Mouse (Mus musculus) midbrain, embryonic 13.5 days (tissue): Measurements from ENCODE around the gene Gcc2. TPM values are rescaled to one million over a fixed set of nuclear protein-coding genes. Genes with fewer than 3 reads are reported as not detected.
"Not testable (repeated sequence)": the region's sequence is repeated elsewhere in the genome, so short reads cannot be mapped to it uniquely, and the experiment has no call there.

ENCODE experiments used
- ATAC-seq: fragments of 200-750 bp; cut with Nextera tagmentation; 2 replicates; pipeline ENCODE4 v1.8.0; 2017; ENCODE audit warnings: mild to moderate bottlenecking, moderate TSS enrichment, moderate library complexity
- H3K27ac ChIP-seq: fragments of 300-500 bp; sonication (generic); 2 replicates; pipeline ENCODE4 v1.5.1; 2015; ENCODE audit warnings: inconsistent platforms, mild to moderate bottlenecking, moderate library complexity
- H3K27me3 ChIP-seq: fragments of 300-500 bp; sonication (generic); 2 replicates; pipeline ENCODE4 v1.6.1; 2015; ENCODE audit warnings: mild to moderate bottlenecking, inconsistent platforms
- H3K36me3 ChIP-seq: fragments of 300-500 bp; sonication (generic); 2 replicates; pipeline ENCODE4 v1.6.1; 2015; ENCODE audit warnings: mild to moderate bottlenecking, inconsistent platforms
- H3K4me1 ChIP-seq: fragments of 300-500 bp; sonication (generic); replicated peaks from 2 replicates; pipeline ENCODE4 v1.6.1; 2015; ENCODE audit warnings: inconsistent platforms
- H3K4me2 ChIP-seq: fragments of 300-500 bp; sonication (generic); replicated peaks from 2 replicates; pipeline ENCODE4 v1.6.1; 2015; ENCODE audit warnings: moderate library complexity, mild to moderate bottlenecking, inconsistent platforms
- H3K4me3 ChIP-seq: fragments of 300-500 bp; sonication (generic); replicated peaks from 2 replicates; pipeline ENCODE4 v1.5.1; 2015; ENCODE audit warnings: mild to moderate bottlenecking, inconsistent platforms
- H3K9ac ChIP-seq: fragments of 300-500 bp; sonication (generic); replicated peaks from 2 replicates; pipeline ENCODE4 v1.6.1; 2015; ENCODE audit warnings: mild to moderate bottlenecking, inconsistent platforms
- H3K9me3 ChIP-seq: fragments of 300-500 bp; sonication (generic); 2 replicates; pipeline ENCODE4 v1.6.1; 2016; ENCODE audit warnings: mild to moderate bottlenecking, inconsistent platforms
- WGBS: fragments of 180-500 bp; shearing (Covaris S2); methylation state at CpG from one replicate; pipeline ENCODE4 v1.1.7; 2015; 5-methylcytosine and 5-hydroxymethylcytosine counted together
- polyA plus RNA-seq: library from polyadenylated mRNA; unstranded; fragments of >200 nt; fragmentation: Nextera tagmentation; extraction: Ambion mirVana; gene quantifications from 2 replicates; pipeline ENCODE4 v1.2.1, GENCODE M21; 2015

Gcc2 gene
- polyA plus RNA-seq, 1 experiment from 2014 or later, result 92.3 TPM

- H3K4me1 ChIP-seq, ATAC-seq, H3K36me3 ChIP-seq, H3K27ac ChIP-seq, H3K4me3 ChIP-seq, H3K9ac ChIP-seq, H3K4me2 ChIP-seq, H3K27me3 ChIP-seq: not testable (repeated sequence)
- peaks cover 25% of the 10 kb centered on the region for H3K9me3 ChIP-seq
Observed at GRCm38 (mm10) chr10:58233740-58234121, 21.6 kb upstream of the Gcc2 start.

GRCm38 (mm10) chr10:58234985-58235384, 20.3 kb upstream of the Gcc2 start:
- WGBS, result 79% methylated on average over 4 of the region's 4 CpGs
- not testable (repeated sequence) for H3K27ac ChIP-seq, ATAC-seq, H3K36me3 ChIP-seq, H3K27me3 ChIP-seq, H3K9ac ChIP-seq, H3K4me1 ChIP-seq, H3K4me2 ChIP-seq, H3K4me3 ChIP-seq
- H3K9me3 ChIP-seq, result peaks cover 28% of the 10 kb centered on the region

GRCm38 (mm10) chr10:58236613-58237012, 18.7 kb upstream of the Gcc2 start, which contains the start of gene Gm4981:
Gene Gm4981 (minus strand): TSS chr10:58236701.
- ATAC-seq, result no peak
- no peaks in the 10 kb centered on the region for H3K27me3 ChIP-seq
- WGBS, result 89% methylated on average over 10 of the region's 10 CpGs
- H3K9ac ChIP-seq, result no peak within 1 kb of the TSS
- H3K4me3 ChIP-seq, result no peak within 1 kb of the TSS
- no peak within 1 kb of the TSS for H3K4me2 ChIP-seq
- H3K36me3 ChIP-seq, result no peaks in the 10 kb centered on the region
- peaks cover 24% of the 10 kb centered on the region for H3K9me3 ChIP-seq
- H3K4me1 ChIP-seq, result no peaks in the 10 kb centered on the region
- no peak within 1 kb of the TSS for H3K27ac ChIP-seq

- not testable (repeated sequence) for H3K36me3 ChIP-seq, H3K27ac ChIP-seq, H3K4me3 ChIP-seq, H3K4me1 ChIP-seq, H3K9ac ChIP-seq, H3K27me3 ChIP-seq, H3K4me2 ChIP-seq
- H3K9me3 ChIP-seq, result peaks cover 13% of the 10 kb centered on the region; the same call in 1 of the 2 replicates
- 87% methylated on average over 8 of the region's 8 CpGs for WGBS
- ATAC-seq, result peak; percentile 87
Observed at GRCm38 (mm10) chr10:58238984-58239740, 16.1 kb upstream of the Gcc2 start.

- H3K27ac ChIP-seq, result no peak overlapping the region
- no peaks in the 10 kb centered on the region for H3K9me3 ChIP-seq
- H3K4me2 ChIP-seq, result no peak overlapping the region
- no peaks in the 10 kb centered on the region for H3K36me3 ChIP-seq
- no peak for ATAC-seq
- H3K27me3 ChIP-seq, result no peaks in the 10 kb centered on the region
- no peak overlapping the region for H3K9ac ChIP-seq
- peaks cover 3% of the 10 kb centered on the region for H3K4me1 ChIP-seq
- H3K4me3 ChIP-seq, result no peak overlapping the region
- 11% methylated on average over 1 of the region's 1 CpGs for WGBS
Observed at GRCm38 (mm10) chr10:58249535-58249934, 5.8 kb upstream of the Gcc2 start.

DNA sequence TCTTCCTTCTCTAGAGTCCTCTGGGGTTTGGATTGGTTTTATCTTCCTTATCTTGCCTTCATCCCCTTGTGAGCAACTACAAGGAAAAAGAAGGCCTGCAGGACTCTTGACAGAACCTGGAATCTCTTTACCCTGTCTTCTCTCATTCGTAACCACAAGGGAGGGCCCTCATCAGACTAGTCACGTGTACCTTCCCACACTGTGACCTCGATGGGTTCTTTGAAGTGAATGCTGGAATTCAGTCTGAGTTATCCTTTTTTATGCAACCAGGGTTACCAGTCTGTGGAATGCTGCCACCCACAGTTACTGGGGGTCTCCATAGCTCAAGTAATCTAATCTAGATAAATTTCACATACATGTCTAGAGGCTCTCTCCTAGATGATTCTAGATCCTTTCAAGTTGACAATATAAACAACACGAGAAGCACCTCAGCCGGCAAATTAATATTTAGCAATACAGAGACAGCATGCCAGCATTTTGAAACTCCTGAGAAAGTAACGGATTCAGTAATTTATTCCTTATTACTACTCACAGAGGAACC, 592 bp upstream of the Gcc2 start:
- H3K4me1 ChIP-seq, result peaks cover 19% of the 10 kb centered on the region
- WGBS, result 23% methylated on average over 6 of the region's 6 CpGs
- no peaks in the 10 kb centered on the region for H3K9me3 ChIP-seq
- peak overlapping the region; percentile 80 for H3K9ac ChIP-seq
- H3K4me3 ChIP-seq, result peak overlapping the region; percentile 70
- peaks cover 14% of the 10 kb centered on the region for H3K36me3 ChIP-seq
- peak; percentile 44 for ATAC-seq
- H3K27me3 ChIP-seq, result no peaks in the 10 kb centered on the region
- no peak overlapping the region for H3K27ac ChIP-seq
- peak overlapping the region; percentile 57 for H3K4me2 ChIP-seq

GRCm38 (mm10) chr10:58255954-58256353, 657 bp downstream of the Gcc2 start:
- ATAC-seq, result no peak
- peaks cover 24% of the 10 kb centered on the region for H3K36me3 ChIP-seq
- WGBS, result 9% methylated on average over 4 of the region's 4 CpGs
- no peaks in the 10 kb centered on the region for H3K27me3 ChIP-seq
- H3K27ac ChIP-seq, result no peak overlapping the region
- H3K4me2 ChIP-seq, result peak overlapping the region; percentile 57
- H3K9ac ChIP-seq, result peak overlapping the region; percentile 80
- no peaks in the 10 kb centered on the region for H3K9me3 ChIP-seq
- H3K4me3 ChIP-seq, result peak overlapping the region; percentile 70
- H3K4me1 ChIP-seq, result peaks cover 19% of the 10 kb centered on the region

DNA sequence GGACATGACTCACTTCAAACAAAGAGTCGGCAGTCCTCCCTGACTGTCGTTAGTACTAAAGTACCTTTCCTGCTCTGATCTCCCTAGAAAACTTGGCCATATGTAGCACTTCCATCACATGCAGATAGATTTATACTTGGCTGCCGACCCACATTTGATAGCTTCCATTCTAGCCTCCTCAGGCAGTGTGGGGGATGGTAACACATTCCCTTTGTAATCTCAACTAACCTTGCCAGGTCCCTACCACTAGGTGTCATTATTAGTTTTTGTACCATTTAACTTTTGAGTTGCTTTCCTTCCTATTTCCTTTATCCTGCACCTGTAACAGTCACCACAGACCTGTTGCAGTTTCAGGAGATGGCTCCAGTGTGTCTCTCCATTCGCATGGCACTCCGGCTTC, 3.2 kb downstream of the Gcc2 start:
- Histone ChIP-seq H3K9me3 (no peaks in the 10 kb centered on the region), H3K9ac (no peak overlapping the region), H3K27me3 (no peaks in the 10 kb centered on the region), H3K36me3 (peaks cover 41% of the 10 kb centered on the region), H3K27ac (no peak overlapping the region), H3K4me2 (no peak overlapping the region), H3K4me3 (no peak overlapping the region), H3K4me1 (peaks cover 19% of the 10 kb centered on the region)
- 89% methylated on average over 5 of the region's 5 CpGs for WGBS
- ATAC-seq, result no peak

DNA sequence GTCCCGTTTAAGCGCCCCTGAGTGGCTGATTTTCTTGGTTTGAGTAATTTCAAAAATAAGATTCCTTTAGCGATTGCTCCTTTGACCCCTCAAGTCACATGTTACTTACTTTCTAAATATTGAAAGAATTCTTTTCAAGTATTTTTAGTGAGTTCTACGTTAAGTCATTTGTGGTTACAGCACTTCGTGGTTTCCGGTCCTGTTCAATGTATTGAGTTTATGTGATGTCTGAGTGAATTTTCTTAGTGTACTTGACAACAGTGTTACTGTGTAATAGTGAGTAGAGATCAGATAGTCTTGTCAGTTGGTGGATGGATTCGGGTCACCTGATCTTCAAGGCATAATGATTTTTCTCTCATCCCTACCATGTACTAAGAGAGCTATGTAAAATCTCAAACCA, 26.9 kb downstream of the Gcc2 start:
- no peaks in the 10 kb centered on the region for H3K4me1 ChIP-seq
- no peak overlapping the region for H3K4me2 ChIP-seq
- no peak overlapping the region for H3K27ac ChIP-seq
- no peaks in the 10 kb centered on the region for H3K9me3 ChIP-seq
- no peak overlapping the region for H3K9ac ChIP-seq
- H3K27me3 ChIP-seq, result no peaks in the 10 kb centered on the region
- ATAC-seq, result no peak
- WGBS, result 97% methylated on average over 7 of the region's 7 CpGs
- peaks cover 72% of the 10 kb centered on the region for H3K36me3 ChIP-seq
- no peak overlapping the region for H3K4me3 ChIP-seq

GRCm38 (mm10) chr10:58290742-58291141, 35.4 kb downstream of the Gcc2 start:
- H3K4me3 ChIP-seq, result no peak overlapping the region
- ATAC-seq, result no peak
- H3K4me1 ChIP-seq, result no peaks in the 10 kb centered on the region
- 93% methylated on average over 3 of the region's 3 CpGs for WGBS
- H3K27ac ChIP-seq, result no peak overlapping the region
- no peaks in the 10 kb centered on the region for H3K9me3 ChIP-seq
- H3K36me3 ChIP-seq, result peaks cover 81% of the 10 kb centered on the region
- H3K4me2 ChIP-seq, result no peak overlapping the region
- H3K27me3 ChIP-seq, result no peaks in the 10 kb centered on the region
- H3K9ac ChIP-seq, result no peak overlapping the region

DNA sequence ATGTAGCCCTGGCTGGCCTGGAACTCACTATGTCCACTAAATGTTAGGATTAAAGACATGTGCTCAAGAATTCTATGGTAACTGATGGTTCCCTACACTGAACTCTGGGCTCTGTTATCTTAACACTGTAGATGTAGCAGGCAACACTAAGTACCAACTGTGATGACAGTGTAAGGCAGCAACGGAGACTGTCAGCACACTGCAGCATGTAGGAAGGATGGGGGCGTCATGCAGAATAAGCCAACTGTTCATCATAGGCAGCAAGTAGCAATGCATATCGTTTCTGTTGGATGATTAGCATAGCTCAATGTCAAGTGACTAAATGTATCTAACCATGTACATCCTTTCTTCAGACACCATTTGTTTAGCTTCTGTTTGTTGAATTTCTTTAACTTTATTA, 38.9 kb downstream of the Gcc2 start:
- H3K9me3 ChIP-seq, result no peaks in the 10 kb centered on the region
- peaks cover 89% of the 10 kb centered on the region for H3K36me3 ChIP-seq
- H3K9ac ChIP-seq, result no peak overlapping the region
- H3K27me3 ChIP-seq, result no peaks in the 10 kb centered on the region
- H3K4me2 ChIP-seq, result no peak overlapping the region
- no peaks in the 10 kb centered on the region for H3K4me1 ChIP-seq
- WGBS, result 97% methylated on average over 3 of the region's 3 CpGs
- no peak overlapping the region for H3K27ac ChIP-seq
- no peak overlapping the region for H3K4me3 ChIP-seq
- no peak for ATAC-seq

- Histone ChIP-seq H3K4me3 (no peak overlapping the region), H3K4me2 (no peak overlapping the region), H3K27ac (no peak overlapping the region), H3K36me3 (peaks cover 93% of the 10 kb centered on the region), H3K4me1 (no peaks in the 10 kb centered on the region), H3K9ac (no peak overlapping the region), H3K27me3 (no peaks in the 10 kb centered on the region), H3K9me3 (no peaks in the 10 kb centered on the region)
- no peak for ATAC-seq
- 91% methylated on average over 3 of the region's 3 CpGs for WGBS
Observed at GRCm38 (mm10) chr10:58295605-58296004, 40.3 kb downstream of the Gcc2 start.

- H3K36me3 ChIP-seq, result peaks cover 66% of the 10 kb centered on the region
- WGBS, result 93% methylated on average over 7 of the region's 7 CpGs
- H3K27me3 ChIP-seq, result no peaks in the 10 kb centered on the region
- no peaks in the 10 kb centered on the region for H3K9me3 ChIP-seq
- H3K9ac ChIP-seq, result no peak overlapping the region
- ATAC-seq, result no peak
- H3K4me3 ChIP-seq, result no peak overlapping the region
- H3K4me1 ChIP-seq, result no peaks in the 10 kb centered on the region
- no peak overlapping the region for H3K27ac ChIP-seq
- H3K4me2 ChIP-seq, result no peak overlapping the region
Observed at GRCm38 (mm10) chr10:58304996-58305395, 49.7 kb downstream of the Gcc2 start.
